Comparison of ENCODE assay signal across 24 mouse cellular contexts in genomic region chrX:98409090-98409489, GRCm38 (mm10).
"Had no signal": no experiment of that assay in that cellular context is flagged by ENCODE, and none has a peak within 500 bp of the region (broad histone marks: within the 10 kb centered on the region; RNA-seq: fewer than 3 reads in every experiment).

No protein-coding gene starts in this region.

- DNase-seq: forebrain, postnatal 0 days; gastrocnemius, postnatal 14 days; gastrocnemius, postnatal 36 days; heart, adult 11 months; heart, adult 2 months; heart, postnatal 14 days; heart, postnatal 36 days; kidney, adult 8-10 months; kidney, postnatal 14 days; layer of hippocampus, adult 9-11 months; layer of hippocampus, postnatal 36 days; left cerebral cortex, postnatal 4 days had no signal

- H3K36me3 ChIP-seq: heart, embryonic 13.5 days; heart, embryonic 15.5 days; hindbrain, embryonic 13.5 days; hindbrain, embryonic 15.5 days; limb, embryonic 13.5 days; limb, embryonic 15.5 days; liver, embryonic 12.5 days had no signal

- H3K4me1 ChIP-seq: heart, embryonic 13.5 days; heart, embryonic 15.5 days; hindbrain, embryonic 13.5 days; hindbrain, embryonic 15.5 days; limb, embryonic 13.5 days; limb, embryonic 15.5 days; liver, embryonic 12.5 days had no signal

- H3K27me3 ChIP-seq: heart, embryonic 13.5 days; heart, embryonic 15.5 days; hindbrain, embryonic 13.5 days; hindbrain, embryonic 15.5 days; limb, embryonic 13.5 days; limb, embryonic 15.5 days; liver, embryonic 12.5 days had no signal

- H3K9ac ChIP-seq: forebrain, postnatal 0 days; heart, embryonic 13.5 days; heart, embryonic 15.5 days; hindbrain, embryonic 13.5 days; hindbrain, embryonic 15.5 days; limb, embryonic 13.5 days; limb, embryonic 15.5 days; liver, embryonic 12.5 days; liver, embryonic 14.5 days had no signal

- H3K4me2 ChIP-seq: heart, embryonic 11.5 days; heart, embryonic 13.5 days; heart, embryonic 15.5 days; hindbrain, embryonic 13.5 days; hindbrain, embryonic 15.5 days; limb, embryonic 13.5 days; limb, embryonic 15.5 days; liver, embryonic 12.5 days had no signal

- H3K4me3 ChIP-seq: heart, adult 2 months; heart, embryonic 13.5 days; heart, embryonic 15.5 days; hindbrain, embryonic 13.5 days; hindbrain, embryonic 15.5 days; limb, embryonic 13.5 days; limb, embryonic 15.5 days; liver, embryonic 12.5 days had no signal

- H3K27ac ChIP-seq: heart, adult 2 months; heart, embryonic 13.5 days; heart, embryonic 15.5 days; hindbrain, embryonic 13.5 days; hindbrain, embryonic 15.5 days; hindbrain, postnatal 0 days; kidney, postnatal 0 days; limb, embryonic 13.5 days; limb, embryonic 15.5 days; liver, embryonic 12.5 days; liver, embryonic 14.5 days had no signal

- ATAC-seq: forebrain, postnatal 0 days; hindbrain, postnatal 0 days; intestine, embryonic 16.5 days; liver, embryonic 12.5 days had no signal

- H3K9me3 ChIP-seq: heart, embryonic 13.5 days; heart, embryonic 15.5 days; hindbrain, embryonic 13.5 days; hindbrain, embryonic 15.5 days; limb, embryonic 13.5 days; limb, embryonic 15.5 days; liver, embryonic 12.5 days had no signal
